Mouse (Mus musculus): ENCODE results near the gene En1. TPM values are rescaled to one million over a fixed set of nuclear protein-coding genes. Genes with fewer than 3 reads are reported as not detected.

The En1 gene
- total RNA-seq, 2 experiments from 2014 or later = 0.18 to 0.64 TPM

DNA sequence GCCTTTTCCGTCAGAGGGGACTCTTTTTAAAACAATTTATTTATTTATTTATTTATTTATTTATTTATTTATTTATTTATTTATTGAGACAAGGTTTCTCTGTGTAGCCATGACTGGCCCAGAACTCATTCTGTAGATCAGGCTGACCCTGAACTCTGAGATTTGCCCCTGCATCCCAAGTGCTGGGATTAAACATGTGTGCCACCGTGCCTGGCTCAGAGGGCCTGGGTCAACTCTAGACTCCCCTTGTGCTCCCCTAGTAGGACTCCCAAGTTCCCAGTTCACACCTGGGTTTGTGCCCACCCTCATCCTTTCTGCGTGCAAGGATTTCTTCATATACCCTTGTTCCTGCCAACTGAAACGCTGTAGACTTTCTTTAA, 25.4 kb downstream of the En1 start:
- no peak for DNase-seq

DNA sequence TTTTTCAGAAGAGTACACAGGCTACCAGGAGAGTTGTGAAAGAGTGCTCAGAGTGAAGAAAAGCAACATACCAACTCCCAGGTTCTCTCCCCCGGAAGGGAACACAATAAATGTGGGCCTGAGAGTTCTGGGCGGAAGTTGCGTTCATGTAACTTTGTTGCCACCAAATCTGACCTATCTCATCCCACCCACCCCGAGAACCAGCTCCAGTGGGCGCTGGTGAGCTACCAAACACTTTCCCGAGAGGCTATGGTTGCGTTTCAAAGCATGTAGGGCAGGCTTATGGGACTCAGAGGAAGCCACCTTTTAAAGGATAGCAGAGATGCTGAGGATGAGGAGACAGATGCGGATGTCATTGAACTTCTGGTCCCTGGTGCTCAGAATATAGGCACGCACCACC, 26.6 kb downstream of the En1 start:
- DNase-seq = no peak

DNA sequence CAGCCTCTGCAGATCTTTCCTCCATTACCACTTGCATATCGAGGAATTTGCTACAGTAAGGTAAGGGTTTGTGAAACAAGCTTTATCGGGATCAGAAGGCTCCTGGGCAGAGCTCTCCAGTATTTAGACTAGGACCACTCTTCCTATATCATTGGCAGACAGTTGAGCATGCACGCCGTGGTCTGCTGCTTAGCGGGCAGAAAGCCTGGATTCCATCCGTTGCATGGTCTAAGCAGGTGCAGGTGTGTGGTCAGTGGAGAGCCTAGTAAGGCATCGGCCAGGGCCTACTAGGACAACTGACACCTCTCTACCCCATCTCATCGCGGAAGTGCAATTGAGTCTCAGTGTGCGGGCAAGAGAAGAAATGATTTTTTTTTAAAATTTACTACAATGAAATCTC, 41.2 kb downstream of the En1 start:
- DNase-seq = no peak

DNA sequence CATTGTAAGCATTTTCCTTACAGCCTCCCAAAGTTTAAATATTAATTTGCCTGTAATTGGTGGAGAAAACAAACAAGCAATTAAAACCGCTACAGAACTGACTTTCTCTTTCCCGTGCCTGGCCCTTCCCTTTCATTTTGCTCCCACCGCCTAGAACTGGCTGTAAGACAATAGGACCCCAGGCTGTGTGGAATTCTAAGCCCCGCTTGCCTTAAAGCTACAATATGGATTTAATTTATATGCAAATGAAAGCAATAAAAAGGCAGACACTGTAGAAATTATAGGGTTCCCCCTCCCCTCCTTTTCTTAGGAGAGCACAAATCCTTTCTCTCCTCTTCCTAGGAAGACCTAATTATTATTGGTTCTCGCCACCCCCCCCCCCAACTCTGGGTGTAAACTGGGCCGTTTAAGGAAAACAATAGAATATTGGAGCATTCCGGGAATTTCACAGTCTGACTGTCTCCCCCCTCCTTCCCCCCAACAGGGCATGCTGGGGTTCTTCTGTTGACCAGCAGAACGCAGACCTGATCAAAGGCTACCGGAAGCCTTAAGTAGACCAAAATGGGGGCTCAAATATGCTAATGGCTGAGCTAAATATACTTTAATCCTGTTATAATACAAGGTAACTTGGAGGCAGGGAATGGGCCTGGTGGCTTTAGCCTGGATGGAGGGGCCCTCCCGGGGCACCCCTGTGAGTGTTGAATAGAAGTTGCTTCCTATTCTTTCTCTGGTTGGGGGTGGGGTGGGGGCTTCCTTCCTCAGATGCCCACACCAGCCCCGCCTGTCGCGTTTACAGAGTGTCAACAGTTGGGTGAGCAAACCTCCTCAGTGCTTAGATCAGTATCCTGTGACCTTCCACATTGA, 41.9 kb downstream of the En1 start:
- no peak for DNase-seq

DNA sequence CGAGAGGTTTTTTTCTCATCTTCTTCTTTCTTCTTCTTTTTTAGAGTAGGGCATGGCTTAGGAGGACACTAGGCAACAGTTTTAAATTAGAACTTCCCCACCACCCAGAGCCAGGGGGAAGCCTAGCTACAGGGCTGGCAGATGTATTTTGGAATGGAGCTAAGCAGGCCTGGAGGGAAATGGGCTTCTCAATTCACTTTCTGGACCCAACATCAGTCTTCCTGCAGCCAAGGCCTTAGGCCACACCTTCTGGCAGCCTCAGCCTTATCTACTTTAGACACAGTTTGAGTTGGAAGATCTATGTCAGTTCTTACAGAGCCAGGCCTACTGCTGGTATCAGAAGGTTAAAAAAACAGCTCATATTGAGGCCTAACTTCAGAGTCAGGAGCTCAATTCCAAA, 42.5 kb downstream of the En1 start:
- DNase-seq = no peak

DNA sequence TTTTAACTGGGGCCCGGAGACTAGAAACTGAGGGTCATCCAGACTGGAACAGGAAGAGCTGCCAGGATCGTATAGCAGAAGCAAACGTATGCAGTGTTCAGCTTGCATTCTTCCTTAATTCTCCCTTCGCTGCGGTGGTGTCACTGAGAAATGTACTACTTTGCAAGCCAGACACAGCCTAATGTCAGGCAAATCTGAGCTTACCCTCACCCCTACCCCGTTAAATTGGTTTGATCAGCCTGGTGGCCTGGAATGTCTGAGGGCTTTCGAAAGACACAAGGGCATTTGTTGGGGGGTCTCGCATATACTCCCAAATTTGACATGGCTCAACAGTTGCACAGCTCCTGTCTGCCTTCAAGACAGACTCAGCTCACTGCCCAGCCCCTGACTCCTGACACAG, 47.9 kb downstream of the En1 start:
- DNase-seq = no peak

DNA sequence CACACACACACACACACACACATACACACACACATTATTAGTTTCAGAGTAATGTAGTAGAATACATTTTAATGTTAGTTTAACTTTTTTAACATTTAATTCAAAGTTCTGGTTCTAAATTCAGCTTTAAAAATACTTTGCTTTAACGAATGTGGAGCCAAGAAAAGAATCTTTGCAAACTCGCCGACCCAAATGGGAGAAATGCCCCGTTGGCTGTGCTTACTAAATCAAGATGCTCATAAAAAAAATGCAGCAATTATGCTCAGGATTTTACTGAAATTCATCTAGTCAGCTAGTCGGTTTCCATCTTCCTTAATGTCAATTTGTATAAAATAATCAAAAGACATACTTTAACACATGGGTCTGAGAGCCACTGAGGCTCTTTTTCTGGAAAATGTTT, 49.8 kb downstream of the En1 start:
- no peak for DNase-seq

DNA sequence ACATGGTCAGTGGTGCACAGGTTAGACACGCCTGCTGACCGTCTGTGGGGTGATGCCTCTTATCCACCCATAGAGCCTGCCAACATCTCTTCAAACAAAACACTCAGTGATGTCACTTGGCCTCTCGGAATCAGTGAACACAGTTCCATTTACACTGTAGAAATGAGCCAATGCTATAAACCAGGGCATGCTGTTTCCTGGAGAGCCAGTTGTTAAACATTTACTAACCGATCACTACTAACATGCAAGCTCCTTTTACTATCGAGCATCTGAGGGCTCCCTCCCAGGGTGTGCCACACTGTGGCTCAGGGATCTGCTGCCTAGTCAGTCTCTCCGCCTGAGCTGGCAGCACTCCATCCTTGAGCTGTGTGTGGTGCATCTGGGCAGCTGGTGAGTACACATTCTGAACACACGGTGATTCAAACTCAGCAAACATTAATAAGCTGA, 52.8 kb downstream of the En1 start:
- DNase-seq = peak; percentile 7

Other genes with a start within 250 kb of the En1 start
- gene Marco, start 97.4 kb upstream of the En1 start, total RNA-seq (2021) = 1 to 10 TPM; 5.2 to 6.7 TPM

Measured in adrenal gland, postnatal 10 days (tissue).